Mouse (Mus musculus): Measurements from ENCODE around the gene E030018B13Rik. TPM values are rescaled to one million over a fixed set of nuclear protein-coding genes. Genes with fewer than 3 reads are reported as not detected.

The E030018B13Rik gene
- polyA plus RNA-seq (2012; rRNA removed) = not detected in 2 replicates

GRCm38 (mm10) chr7:63916268-63916907, at the start of gene E030018B13Rik:
E030018B13Rik (plus strand) TSS chr7:63916857.

GRCm38 (mm10) chr7:63938914-63939396, 22.3 kb downstream of the E030018B13Rik start, which contains the start of gene Klf13:
Klf13 (minus strand) TSS chr7:63938915.

Other genes starting within 250 kb of the E030018B13Rik start
- gene Klf13, start 22.1 kb downstream of the E030018B13Rik start, polyA plus RNA-seq (2012; rRNA removed) = 13.2 and 14.3 TPM in 2 replicates
- 0.10 and 0.19 TPM in 2 replicates for gene Trpm1, start 237.0 kb downstream of the E030018B13Rik start, polyA plus RNA-seq (2012; rRNA removed)